8 mouse cellular contexts compared by ENCODE assay signal in genomic region chr15:85000984-85001982, GRCm38 (mm10). TPM values are rescaled to one million over a fixed set of nuclear protein-coding genes. Genes with fewer than 3 reads are reported as not detected.
DNase-seq lines count a peak whose midpoint lies in the region; ATAC-seq lines count a peak whose summit lies in the region.

No protein-coding gene starts in this region.

- peak; percentile 87 for DNase-seq in NIH3T3 (ENCODE audit: low read depth)
- DNase-seq in c-Kit-positive CD71-positive TER-119-positive erythroid progenitor cells, embryonic 14.5 days (ENCODE audit: low spot score) = peak; percentile 41
- DNase-seq in frontal cortex, postnatal 25 days (ENCODE audit: low spot score in 2 of 2) = peak; percentile 61 to 72
- DNase-seq in induced T-regulatory cell, adult 2 months (ENCODE audit: low read depth) = peak; percentile 85
- peak; percentile 64 to 79 for DNase-seq in left cerebral cortex, adult 8-10 months (ENCODE audit: low spot score in 2 of 2)
- peak; percentile 67 to 85 for DNase-seq in spleen, adult 18-20 months

- ATAC-seq in megakaryocyte-erythroid progenitor cell, adult 5-6 weeks (replicated peaks; ENCODE audit: low FRiP score, low TSS enrichment, poor library complexity, severe bottlenecking) = peak; percentile 96
- ATAC-seq in erythroid progenitor cell, adult 5-6 weeks (replicated peaks; ENCODE audit: low FRiP score, poor library complexity, severe bottlenecking) = no peak

RNA-seq across cellular contexts. Expression of gene 5031439G07Rik, which starts 12.9 kb away (rescaled TPM):
- total RNA-seq in left cerebral cortex, adult 8-10 months (2022) = 100 to 1,000 TPM; 105 to 107 (median 107) TPM
- 3.5 and 3.6 TPM in 2 replicates for total RNA-seq in megakaryocyte-erythroid progenitor cell, adult 5-6 weeks (2014; fragmentation: Nextera tagmentation)
- 2.2 and 4.0 TPM in 2 replicates for total RNA-seq in megakaryocyte-erythroid progenitor cell, adult 5-6 weeks (2017)
- 5.0 and 5.4 TPM in 2 replicates for total RNA-seq in erythroid progenitor cell, adult 5-6 weeks (2015; ENCODE audit: low replicate concordance)
- total RNA-seq in erythroid progenitor cell, adult 5-6 weeks (2017; ENCODE audit: low replicate concordance) = 3.2 and 8.9 TPM in 2 replicates

RNA-seq across cellular contexts. Expression of gene Upk3a, which starts 15.7 kb away (rescaled TPM):
- total RNA-seq in left cerebral cortex, adult 8-10 months (2022) = under 1 TPM in 2 of 4 experiments, not detected in 2; 0.35 to 0.44 TPM
- total RNA-seq in megakaryocyte-erythroid progenitor cell, adult 5-6 weeks (2014; fragmentation: Nextera tagmentation) = not detected in 2 replicates
- not detected in 2 replicates for total RNA-seq in megakaryocyte-erythroid progenitor cell, adult 5-6 weeks (2017)
- total RNA-seq in erythroid progenitor cell, adult 5-6 weeks (2015; ENCODE audit: low replicate concordance) = not detected in 2 replicates
- not detected in 2 replicates for total RNA-seq in erythroid progenitor cell, adult 5-6 weeks (2017; ENCODE audit: low replicate concordance)

RNA-seq across cellular contexts. Expression of gene Fam118a, which starts 27.5 kb away (rescaled TPM):
- total RNA-seq in left cerebral cortex, adult 8-10 months (2022) = 10 to 100 TPM; 21.6 to 29.7 (median 22.1) TPM
- 9.3 and 9.6 TPM in 2 replicates for total RNA-seq in megakaryocyte-erythroid progenitor cell, adult 5-6 weeks (2014; fragmentation: Nextera tagmentation)
- 5.7 and 8.9 TPM in 2 replicates for total RNA-seq in megakaryocyte-erythroid progenitor cell, adult 5-6 weeks (2017)
- total RNA-seq in erythroid progenitor cell, adult 5-6 weeks (2015; ENCODE audit: low replicate concordance) = 2.2 and 3.8 TPM in 2 replicates
- total RNA-seq in erythroid progenitor cell, adult 5-6 weeks (2017; ENCODE audit: low replicate concordance) = 1.8 and 22.4 TPM in 2 replicates

Comparison
In these comparisons a context has a peak if more than half of its experiments do, and no peak if none do; other contexts are left out.
1. RNA of gene 5031439G07Rik, which starts 12.9 kb away (total RNA-seq): 105 to 107 TPM in left cerebral cortex, adult 8-10 months; 3.2 to 8.9 TPM in erythroid progenitor cell, adult 5-6 weeks and 2.2 to 4.0 TPM in megakaryocyte-erythroid progenitor cell, adult 5-6 weeks; every median in the first group is over 10 times any median in the second.
2. Peak in every context shown above with its lines, with median percentiles within 50 percentile points of each other: DNase-seq.